Mouse (Mus musculus) monocyte, adult 5-6 weeks (primary cell): ENCODE measurements at regions not wholly inside any gene's neighbourhood (a gene's known extent, or its start where the extent isn't known, plus 50 kb on each side); places are given as distances from the start of the nearest gene placed in this dataset.

Source experiments
- ATAC-seq: fragments of 153-309, 156-312 bp; replicated peaks from 2 replicates; pipeline ENCODE4 v1.8.0; 2017; ENCODE audit warnings: mild to moderate bottlenecking; ENCODE audit not compliant: low TSS enrichment, insufficient number of reproducible peaks, severe bottlenecking, poor library complexity, low FRiP score

GRCm38 (mm10) chr13:51004827-51005226, 95.9 kb upstream of the Spin1 start:
- ATAC-seq: no peak

DNA sequence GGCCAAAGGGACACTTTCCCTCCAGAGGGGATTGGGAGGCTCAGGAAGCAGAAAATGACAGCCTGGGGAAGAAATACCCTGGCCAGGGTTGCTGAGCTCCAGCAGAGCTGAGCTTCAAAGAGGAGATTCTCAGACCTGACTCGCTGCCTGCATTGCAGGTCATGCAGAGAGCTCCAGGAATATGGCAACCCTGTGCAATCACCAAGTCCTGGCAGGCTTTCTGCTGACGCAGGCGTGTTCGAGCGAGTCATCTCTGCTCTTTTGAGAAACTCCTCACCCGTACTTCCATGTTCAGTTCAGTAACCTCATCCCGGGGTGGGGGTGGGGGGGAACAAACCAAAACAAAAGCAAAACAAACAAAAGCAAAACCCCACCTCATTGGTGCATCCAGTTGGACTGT, 89.9 kb upstream of the Spin1 start:
- ATAC-seq: no peak

GRCm38 (mm10) chr13:51016209-51016608, 84.5 kb upstream of the Spin1 start:
- ATAC-seq: no peak

DNA sequence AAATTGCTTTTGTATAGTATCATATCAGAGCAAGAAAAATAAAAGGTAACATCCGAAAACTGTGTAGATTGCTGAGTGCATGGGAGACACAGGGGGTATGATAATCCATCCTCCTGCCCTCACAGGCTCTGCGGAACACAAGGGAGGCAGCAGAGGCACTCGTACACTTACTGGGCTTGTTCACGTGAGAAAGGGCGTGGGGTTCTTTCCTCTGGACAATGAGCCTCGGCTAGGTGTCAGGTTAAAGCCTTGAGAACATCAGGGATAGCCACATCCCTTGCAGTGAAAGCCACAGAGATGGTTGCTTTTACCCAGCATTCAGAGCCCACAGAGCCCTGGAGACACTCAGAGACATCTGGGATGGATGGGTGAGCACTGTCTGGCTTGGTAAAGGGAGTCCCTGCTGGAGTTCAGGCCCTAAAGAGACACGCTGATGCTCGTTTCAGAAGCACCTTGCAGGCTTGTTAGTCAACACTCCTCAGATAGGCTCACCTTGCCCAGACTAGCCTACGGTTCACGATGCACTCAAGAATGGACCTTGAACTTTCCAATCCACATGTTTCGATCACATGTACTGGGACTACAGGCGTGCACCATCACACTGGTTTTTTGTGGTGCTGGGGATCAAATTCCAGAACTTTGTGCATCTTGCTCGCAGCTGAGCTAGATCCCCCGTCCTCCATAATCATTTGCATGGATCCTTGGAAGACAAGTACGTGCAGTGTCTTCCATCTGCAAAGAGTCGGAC, 83.5 kb upstream of the Spin1 start:
- no peak for ATAC-seq

GRCm38 (mm10) chr13:51017727-51018321, 82.9 kb upstream of the Spin1 start:
- no peak for ATAC-seq

DNA sequence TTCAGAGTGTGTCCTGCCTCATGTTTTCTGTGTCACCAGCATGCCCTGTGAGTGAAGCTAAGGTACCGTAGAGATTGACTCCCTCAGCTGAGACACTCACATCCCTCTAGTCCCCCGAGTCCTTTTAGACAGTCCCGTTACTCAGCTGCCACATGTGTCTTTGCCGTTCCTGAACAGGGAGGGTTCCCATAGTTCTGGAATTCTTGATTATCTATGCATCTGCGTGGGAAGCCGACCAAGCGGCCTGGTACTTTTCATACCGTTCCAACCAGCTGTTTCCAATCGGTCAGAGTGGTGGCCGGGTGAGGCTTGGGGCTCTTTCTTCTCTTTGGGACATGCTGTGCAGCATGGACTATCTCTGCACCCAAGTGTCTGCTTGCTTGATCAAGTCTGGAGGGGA, 82.3 kb upstream of the Spin1 start:
- ATAC-seq: no peak

- ATAC-seq: no peak
Measured at GRCm38 (mm10) chr13:51022401-51023250, 78.1 kb upstream of the Spin1 start.

- ATAC-seq: no peak
Measured at GRCm38 (mm10) chr13:51023271-51023670, 77.4 kb upstream of the Spin1 start.

GRCm38 (mm10) chr13:51026311-51026918, 74.3 kb upstream of the Spin1 start:
- no peak for ATAC-seq

GRCm38 (mm10) chr13:51037850-51038450, 62.7 kb upstream of the Spin1 start:
- no peak for ATAC-seq

GRCm38 (mm10) chr13:51038955-51039354, 61.7 kb upstream of the Spin1 start:
- no peak for ATAC-seq

DNA sequence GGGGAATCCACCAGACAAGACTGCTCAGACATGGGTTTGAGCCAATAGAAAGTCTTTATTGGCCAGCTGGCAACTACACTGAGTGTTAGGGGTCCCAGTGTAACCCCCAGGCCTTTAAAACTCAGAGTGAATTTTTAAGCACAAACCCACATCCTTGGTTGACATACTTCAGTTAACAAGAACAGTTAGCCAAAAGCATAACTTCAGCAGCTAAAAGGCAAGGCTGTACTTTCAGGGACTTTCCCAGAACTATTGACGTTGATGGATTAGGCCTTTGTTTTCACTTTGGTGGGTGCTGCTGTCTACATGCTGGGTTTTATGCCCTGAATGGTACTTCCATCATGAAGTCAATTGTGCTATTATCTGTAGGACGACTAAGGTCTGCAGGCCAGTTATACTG, 59.6 kb upstream of the Spin1 start:
- no peak for ATAC-seq

- no peak for ATAC-seq
Measured at GRCm38 (mm10) chr13:51042881-51043402, 57.7 kb upstream of the Spin1 start.
